Mouse (Mus musculus) olfactory bulb, adult 2 months (tissue): ENCODE measurements at regions not wholly inside any gene's neighbourhood (a gene's known extent, or its start where the extent isn't known, plus 50 kb on each side); places are given as distances from the start of the nearest gene placed in this dataset.

ENCODE experiments used
- CTCF ChIP-seq: fragments of 200-500 bp; IDR thresholded peaks from 2 replicates; pipeline ENCODE4 v1.5.1; 2012; ENCODE audit warnings: low read depth, mild to moderate bottlenecking, low read length, moderate library complexity; ENCODE audit not compliant: insufficient read depth
- POLR2A ChIP-seq: fragments of 200-500 bp; IDR thresholded peaks from 2 replicates; pipeline ENCODE4 v1.6.1; 2012; ENCODE audit warnings: mild to moderate bottlenecking, low read depth, low read length, moderate library complexity; ENCODE audit not compliant: insufficient read depth

DNA sequence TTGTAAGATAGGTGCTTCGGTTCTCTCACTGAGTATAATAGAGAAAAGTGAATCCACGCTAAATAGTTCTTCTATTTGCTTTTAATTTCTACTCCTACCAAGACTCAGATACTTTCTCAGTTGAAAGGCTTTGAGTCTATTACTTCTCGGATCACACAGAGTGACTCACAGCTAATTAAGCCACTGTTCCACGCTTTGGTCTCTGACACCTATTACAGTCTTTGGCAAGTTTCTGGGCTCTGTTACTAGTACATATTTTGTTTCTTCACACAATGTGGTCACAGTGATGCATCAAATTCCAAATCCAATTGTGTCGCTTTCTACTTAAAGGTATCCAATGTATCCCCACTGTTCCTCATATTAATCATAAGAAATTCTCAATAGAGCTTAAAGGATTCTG is 276.5 kb downstream of the Fam84b start:
- TF ChIP-seq POLR2A (no peak), CTCF (no peak)
